Mouse (Mus musculus): ENCODE results near the gene Aak1. TPM values are rescaled to one million over a fixed set of nuclear protein-coding genes. Genes with fewer than 3 reads are reported as not detected.

Gene Aak1
- polyA plus RNA-seq, 1 experiment from 2014 or later, result 18.2 TPM

DNA sequence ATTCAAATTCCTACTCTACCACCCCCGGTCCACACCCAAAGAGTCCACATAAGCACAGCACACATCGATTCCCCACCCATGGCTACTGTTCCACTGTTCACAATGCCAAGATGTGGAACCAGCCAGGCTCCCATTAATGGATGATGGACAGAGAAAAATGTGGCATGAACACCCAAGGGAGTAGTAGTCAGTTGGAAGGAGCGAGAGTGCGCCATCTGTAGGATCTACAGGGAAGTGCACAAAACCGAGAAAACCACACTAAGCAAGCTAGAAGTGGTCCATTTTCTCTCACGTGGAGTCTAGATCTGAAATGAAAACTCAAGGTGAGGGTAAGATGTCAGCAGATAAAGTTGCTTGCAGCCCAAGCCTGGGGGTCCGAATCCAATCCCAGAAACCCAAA is 28.6 kb upstream of the Aak1 start:
- no peaks in the 10 kb centered on the region for H3K27me3 ChIP-seq (replicated peaks)
- no peak overlapping the region for H3K27ac ChIP-seq (replicated peaks)
- H3K4me1 ChIP-seq, result peaks cover 34% of the 10 kb centered on the region
- H3K4me3 ChIP-seq, result no peak overlapping the region
- H3K36me3 ChIP-seq, result no peaks in the 10 kb centered on the region
- no peak for ATAC-seq (ENCODE audit: extremely low read depth, insufficient number of reproducible peaks, low FRiP score, low TSS enrichment)
- H3K9ac ChIP-seq, result no peak overlapping the region
- no peak overlapping the region for H3K4me2 ChIP-seq
- H3K9me3 ChIP-seq, result no peaks in the 10 kb centered on the region
- 67% methylated on average over 7 of the region's 7 CpGs for WGBS

DNA sequence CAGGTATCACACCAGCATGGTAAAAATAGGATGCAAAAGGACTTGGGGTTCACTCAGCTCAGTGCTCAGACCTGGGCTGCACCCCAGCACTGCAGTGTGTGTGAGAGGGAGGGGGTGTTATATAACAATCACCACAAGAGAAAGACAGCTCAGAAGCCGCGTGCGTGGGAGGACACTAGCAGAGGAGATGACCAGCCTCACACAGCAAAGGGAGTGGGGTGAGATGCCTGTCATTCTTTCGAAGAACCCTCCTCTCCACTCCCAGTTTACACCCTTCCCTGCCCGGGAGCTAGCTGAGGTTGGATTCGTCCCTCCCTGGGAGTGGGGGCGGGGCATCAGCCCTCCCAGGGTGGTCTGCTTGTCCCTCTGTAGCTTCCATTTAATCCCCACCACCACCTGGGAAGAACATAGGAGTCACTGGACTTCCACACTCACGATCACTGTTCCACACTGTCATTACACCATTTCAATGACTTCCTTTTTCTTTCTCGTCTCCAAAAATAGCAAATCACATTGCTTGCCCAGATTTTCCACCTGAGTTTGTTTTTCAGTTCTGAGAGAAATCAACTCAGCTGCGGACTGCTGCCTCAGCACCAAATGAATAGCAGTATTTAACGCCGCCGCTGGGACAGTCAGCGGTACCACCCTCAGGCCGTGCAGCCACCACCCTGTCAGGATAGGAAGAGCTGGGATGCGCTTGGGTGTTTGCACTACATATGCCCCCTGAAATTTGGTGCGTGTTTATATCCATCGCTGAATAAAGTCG is 26.8 kb upstream of the Aak1 start:
- H3K27ac ChIP-seq (replicated peaks), result peak overlapping the region; percentile 21; the same call in 1 of the 2 replicates
- no peaks in the 10 kb centered on the region for H3K27me3 ChIP-seq (replicated peaks)
- peak overlapping the region; percentile 73 for H3K4me2 ChIP-seq
- peak; percentile 37; the same call in 1 of the 2 replicates for ATAC-seq (ENCODE audit: extremely low read depth, insufficient number of reproducible peaks, low FRiP score, low TSS enrichment)
- H3K9ac ChIP-seq, result peak overlapping the region; percentile 76
- no peaks in the 10 kb centered on the region for H3K9me3 ChIP-seq
- H3K4me3 ChIP-seq, result peak overlapping the region; percentile 44
- H3K4me1 ChIP-seq, result peaks cover 23% of the 10 kb centered on the region
- H3K36me3 ChIP-seq, result no peaks in the 10 kb centered on the region
- WGBS, result 3% methylated on average over 19 of the region's 19 CpGs

GRCm38 (mm10) chr6:86823051-86823431 is 26.3 kb upstream of the Aak1 start:
- Histone ChIP-seq H3K27ac (replicated peaks) (0 out of 2 replicates have a peak overlapping the region, but pooled peaks have one; percentile 21), H3K27me3 (replicated peaks) (no peaks in the 10 kb centered on the region), H3K9ac (no peak overlapping the region), H3K4me3 (peak overlapping the region; percentile 44; the same call in 1 of the 2 replicates), H3K4me1 (peaks cover 23% of the 10 kb centered on the region), H3K36me3 (no peaks in the 10 kb centered on the region), H3K4me2 (peak overlapping the region; percentile 73), H3K9me3 (no peaks in the 10 kb centered on the region)
- no peak for ATAC-seq (ENCODE audit: extremely low read depth, insufficient number of reproducible peaks, low FRiP score, low TSS enrichment)
- 30% methylated on average over 9 of the region's 9 CpGs for WGBS

- no peak overlapping the region for H3K9ac ChIP-seq
- H3K36me3 ChIP-seq, result no peaks in the 10 kb centered on the region
- no peak overlapping the region for H3K27ac ChIP-seq (replicated peaks)
- H3K27me3 ChIP-seq (replicated peaks), result no peaks in the 10 kb centered on the region
- peak; percentile 16; the same call in 1 of the 2 replicates for ATAC-seq (ENCODE audit: extremely low read depth, insufficient number of reproducible peaks, low FRiP score, low TSS enrichment)
- no peak overlapping the region for H3K4me3 ChIP-seq
- no peaks in the 10 kb centered on the region for H3K9me3 ChIP-seq
- peaks cover 23% of the 10 kb centered on the region for H3K4me1 ChIP-seq
- H3K4me2 ChIP-seq, result no peak overlapping the region
- 39% methylated on average over 10 of the region's 10 CpGs for WGBS
These were observed 25.5 kb upstream of the Aak1 start for GRCm38 (mm10) chr6:86823824-86824223.

DNA sequence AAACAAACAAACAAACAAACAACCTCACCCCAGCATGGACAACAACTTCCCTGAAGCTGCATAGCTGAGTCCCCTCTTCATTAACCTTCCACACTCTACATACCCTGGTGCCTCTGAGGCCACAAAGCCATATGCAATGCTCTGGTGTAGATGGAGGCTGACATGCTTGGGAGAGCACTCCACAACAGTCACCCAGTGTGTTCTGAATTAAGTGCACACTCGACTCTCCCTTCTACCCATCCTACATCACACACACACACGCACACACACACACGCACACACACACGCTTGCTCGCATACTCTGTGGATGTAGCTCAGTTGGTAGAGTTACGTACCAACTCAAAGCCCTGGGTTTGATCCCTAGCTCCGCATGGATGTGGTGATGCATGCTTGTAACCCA is 24.9 kb upstream of the Aak1 start:
- Histone ChIP-seq H3K4me2 (no peak overlapping the region), H3K4me3 (no peak overlapping the region), H3K27me3 (replicated peaks) (no peaks in the 10 kb centered on the region), H3K9ac (no peak overlapping the region), H3K36me3 (no peaks in the 10 kb centered on the region), H3K27ac (replicated peaks) (no peak overlapping the region), H3K9me3 (no peaks in the 10 kb centered on the region), H3K4me1 (peaks cover 23% of the 10 kb centered on the region)
- WGBS, result 87% methylated on average over 7 of the region's 7 CpGs
- ATAC-seq (ENCODE audit: extremely low read depth, insufficient number of reproducible peaks, low FRiP score, low TSS enrichment), result no peak

- Histone ChIP-seq H3K4me1 (peaks cover 35% of the 10 kb centered on the region), H3K9ac (no peak overlapping the region), H3K4me3 (no peak overlapping the region), H3K36me3 (no peaks in the 10 kb centered on the region), H3K4me2 (no peak overlapping the region), H3K9me3 (no peaks in the 10 kb centered on the region), H3K27me3 (replicated peaks) (no peaks in the 10 kb centered on the region), H3K27ac (replicated peaks) (no peak overlapping the region)
- no peak for ATAC-seq (ENCODE audit: extremely low read depth, insufficient number of reproducible peaks, low FRiP score, low TSS enrichment)
- 84% methylated on average over 2 of the region's 2 CpGs for WGBS
These were observed 21.9 kb upstream of the Aak1 start for GRCm38 (mm10) chr6:86827432-86827831.

- ATAC-seq (ENCODE audit: extremely low read depth, insufficient number of reproducible peaks, low FRiP score, low TSS enrichment), result no peak
- Histone ChIP-seq H3K36me3 (no peaks in the 10 kb centered on the region), H3K4me1 (peaks cover 30% of the 10 kb centered on the region), H3K9me3 (no peaks in the 10 kb centered on the region), H3K4me3 (no peak overlapping the region), H3K4me2 (no peak overlapping the region), H3K27ac (replicated peaks) (no peak overlapping the region), H3K27me3 (replicated peaks) (no peaks in the 10 kb centered on the region), H3K9ac (no peak overlapping the region)
- WGBS, result 81% methylated on average over 6 of the region's 6 CpGs
These were observed 19.5 kb upstream of the Aak1 start for GRCm38 (mm10) chr6:86829768-86830167.

- Histone ChIP-seq H3K27ac (replicated peaks) (peak overlapping the region; percentile 85), H3K4me3 (no peak overlapping the region), H3K9me3 (0 out of 2 replicates have a peak, but pooled peaks cover 3% of the 10 kb centered on the region), H3K4me2 (0 out of 2 replicates have a peak overlapping the region, but pooled peaks have one; percentile 11), H3K36me3 (no peaks in the 10 kb centered on the region), H3K27me3 (replicated peaks) (no peaks in the 10 kb centered on the region), H3K4me1 (peaks cover 30% of the 10 kb centered on the region), H3K9ac (no peak overlapping the region)
- 48% methylated on average over 10 of the region's 10 CpGs for WGBS
- ATAC-seq (ENCODE audit: extremely low read depth, insufficient number of reproducible peaks, low FRiP score, low TSS enrichment), result no peak
These were observed 18.4 kb upstream of the Aak1 start for GRCm38 (mm10) chr6:86830738-86831500.

- WGBS, result 33% methylated on average over 13 of the region's 13 CpGs
- H3K9ac ChIP-seq, result peak overlapping the region; percentile 9; the same call in 1 of the 2 replicates
- H3K4me3 ChIP-seq, result no peak overlapping the region
- ATAC-seq (ENCODE audit: extremely low read depth, insufficient number of reproducible peaks, low FRiP score, low TSS enrichment), result peak; percentile 15; the same call in 1 of the 2 replicates
- H3K9me3 ChIP-seq, result 0 out of 2 replicates have a peak, but pooled peaks cover 3% of the 10 kb centered on the region
- peak overlapping the region; percentile 46 for H3K4me2 ChIP-seq
- peaks cover 30% of the 10 kb centered on the region for H3K4me1 ChIP-seq
- no peaks in the 10 kb centered on the region for H3K36me3 ChIP-seq
- peak overlapping the region; percentile 85 for H3K27ac ChIP-seq (replicated peaks)
- H3K27me3 ChIP-seq (replicated peaks), result no peaks in the 10 kb centered on the region
These were observed 16.4 kb upstream of the Aak1 start for GRCm38 (mm10) chr6:86832802-86833502.

DNA sequence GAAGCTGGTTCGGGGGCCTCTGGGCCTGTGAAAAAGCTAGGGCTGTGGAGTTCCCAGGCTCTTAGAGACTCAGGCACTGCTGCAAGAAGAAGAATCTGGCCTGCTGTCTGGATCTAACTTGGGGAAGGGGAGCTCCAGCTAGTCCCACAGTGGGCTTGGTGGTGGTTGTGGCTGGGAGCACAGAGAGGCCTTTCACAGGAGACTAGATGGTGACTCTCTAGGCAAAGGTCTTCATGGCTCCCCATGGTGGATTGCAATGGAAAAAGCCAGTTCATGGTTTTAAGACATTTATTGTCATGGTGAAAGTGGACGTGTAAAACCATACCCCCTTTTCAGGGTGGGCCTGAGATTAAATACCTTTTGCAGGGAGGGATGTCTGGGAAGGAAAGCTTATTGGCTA is 10.2 kb upstream of the Aak1 start:
- 70% methylated on average over 2 of the region's 2 CpGs for WGBS
- 0 out of 2 replicates have a peak, but pooled peaks cover 4% of the 10 kb centered on the region for H3K4me1 ChIP-seq
- H3K4me2 ChIP-seq, result no peak overlapping the region

GRCm38 (mm10) chr6:86841949-86842348 is 7.4 kb upstream of the Aak1 start:
- no peak overlapping the region for H3K4me3 ChIP-seq
- no peaks in the 10 kb centered on the region for H3K36me3 ChIP-seq
- no peak overlapping the region for H3K9ac ChIP-seq
- H3K4me2 ChIP-seq, result no peak overlapping the region
- no peaks in the 10 kb centered on the region for H3K9me3 ChIP-seq
- no peak for ATAC-seq (ENCODE audit: extremely low read depth, insufficient number of reproducible peaks, low FRiP score, low TSS enrichment)
- 61% methylated on average over 3 of the region's 3 CpGs for WGBS
- no peak overlapping the region for H3K27ac ChIP-seq (replicated peaks)
- H3K27me3 ChIP-seq (replicated peaks), result no peaks in the 10 kb centered on the region
- 0 out of 2 replicates have a peak, but pooled peaks cover 4% of the 10 kb centered on the region for H3K4me1 ChIP-seq

More for the DNA sequence above, 10.2 kb upstream of the Aak1 start:
- no peak overlapping the region for H3K27ac ChIP-seq (replicated peaks)
- H3K4me3 ChIP-seq, result no peak overlapping the region
- no peaks in the 10 kb centered on the region for H3K36me3 ChIP-seq
- H3K27me3 ChIP-seq (replicated peaks), result no peaks in the 10 kb centered on the region
- no peak for ATAC-seq (ENCODE audit: extremely low read depth, insufficient number of reproducible peaks, low FRiP score, low TSS enrichment)
- 0 out of 2 replicates have a peak, but pooled peaks cover 3% of the 10 kb centered on the region for H3K9me3 ChIP-seq
- no peak overlapping the region for H3K9ac ChIP-seq

Measured in heart, embryonic 13.5 days (tissue).